Mouse (Mus musculus) ES-E14 (cell line): ENCODE measurements around the gene Srek1ip1. TPM values are rescaled to one million over a fixed set of nuclear protein-coding genes. Genes with fewer than 3 reads are reported as not detected.

ENCODE experiments used
- DNase-seq: peaks from one replicate; pipeline ENCODE4 v3.0.0-alpha.2; 2013; ENCODE audit warnings: low read depth, low spot score
- H3K27ac ChIP-seq: 2 replicates; pipeline ENCODE4 v1.5.1; 2012; ENCODE audit warnings: low read depth, mild to moderate bottlenecking, low read length, moderate library complexity, mixed read lengths; ENCODE audit not compliant: poor library complexity, insufficient read depth, severe bottlenecking
- H3K36me3 ChIP-seq: 2 replicates; pipeline ENCODE4 v1.6.1; 2012; ENCODE audit warnings: mild to moderate bottlenecking, low read length, moderate library complexity, mixed read lengths; ENCODE audit not compliant: control insufficient read depth, poor library complexity, insufficient read depth, severe bottlenecking
- H3K4me1 ChIP-seq, 2 experiments: fragments of 150-350 bp in 1 of 2; sonication (generic) in 1 of 2; 2 replicates each; pipeline ENCODE4 v1.6.1; 2012; ENCODE audit warnings: low read length in 2 of 2, mild to moderate bottlenecking in 1 of 2, mixed read lengths in 1 of 2; ENCODE audit not compliant: control insufficient read depth in 2 of 2, insufficient read depth in 2 of 2, poor library complexity in 1 of 2
- H3K4me3 ChIP-seq, 2 experiments: fragments of 150-350 bp in 1 of 2; sonication (generic) in 1 of 2; 2 replicates each; pipeline ENCODE4 v1.5.1; 2012; ENCODE audit warnings: low read length in 2 of 2, low read depth in 1 of 2, mild to moderate bottlenecking in 1 of 2, mixed read lengths in 1 of 2; ENCODE audit not compliant: insufficient read depth in 1 of 2, poor library complexity in 1 of 2, severe bottlenecking in 1 of 2
- H3K9ac ChIP-seq: 2 replicates; pipeline ENCODE4 v1.6.1; 2012; ENCODE audit warnings: low read depth, mild to moderate bottlenecking, low read length, mixed read lengths; ENCODE audit not compliant: poor library complexity, insufficient read depth, severe bottlenecking
- H3K9me3 ChIP-seq: fragments of 150-350 bp; sonication (generic); 2 replicates; pipeline ENCODE4 v1.6.1; 2012; ENCODE audit warnings: low read depth, mild to moderate bottlenecking, low read length; ENCODE audit not compliant: control insufficient read depth, insufficient read depth
- CHD2 ChIP-seq: IDR thresholded peaks from 2 replicates; pipeline ENCODE4 v1.6.1; 2014; ENCODE audit warnings: mild to moderate bottlenecking, low read depth, low read length, inconsistent platforms
- HCFC1 ChIP-seq: IDR thresholded peaks from 2 replicates; pipeline ENCODE4 v1.6.1; 2012; ENCODE audit warnings: low read length, inconsistent platforms, borderline replicate concordance; ENCODE audit not compliant: insufficient read depth
- MAFK ChIP-seq: IDR thresholded peaks from 2 replicates; pipeline ENCODE4 v1.6.1; 2014; ENCODE audit warnings: mild to moderate bottlenecking, low read depth, low read length, inconsistent platforms; ENCODE audit not compliant: insufficient read depth
- ZC3H11A ChIP-seq: IDR thresholded peaks from 2 replicates; pipeline ENCODE4 v1.6.1; 2012; ENCODE audit warnings: low read depth, mild to moderate bottlenecking, inconsistent platforms, low read length, borderline replicate concordance
- ZNF384 ChIP-seq: IDR thresholded peaks from 2 replicates; pipeline ENCODE4 v1.6.1; 2012; ENCODE audit warnings: low read depth, low read length, inconsistent platforms
- in situ Hi-C, 2 experiments: fragments of 600-800 bp; cut with MboI; formaldehyde crosslinking; loops; one replicate each; pipeline ENCODE4 v1.15.1; 2025; ENCODE audit warnings: low sequenced_read_pairs in 2 of 2, inconsistent platforms in 1 of 2; ENCODE audit not compliant: unreplicated experiment in 2 of 2
- total RNA-seq: library from RNA; depleted of rRNA; stranded (reverse); fragments of 300-350 nt; gene quantifications from 2 replicates; pipeline ENCODE4 v1.2.3, GENCODE M21; 2012; rRNA removed

The Srek1ip1 gene
- total RNA-seq, result 3.5 and 5.9 TPM in 2 replicates

- no peaks in the 10 kb centered on the region for H3K9me3 ChIP-seq
- TF ChIP-seq MAFK (no peak), ZC3H11A (no peak), CHD2 (no peak), ZNF384 (no peak)
- in situ Hi-C loops, result no loop called here
- no peak within 1 kb of the TSS for H3K9ac ChIP-seq
- H3K4me3 ChIP-seq, result no peak within 1 kb of the TSS
- H3K27ac ChIP-seq, result no peak within 1 kb of the TSS
- no peak for DNase-seq
- H3K4me1 ChIP-seq, result no peaks in the 10 kb centered on the region
- H3K36me3 ChIP-seq, result peaks cover 7% of the 10 kb centered on the region
Observed at GRCm38 (mm10) chr13:104792184-104792583, at the start of gene Srek1ip1. Srek1ip1 (plus strand) TSS chr13:104792484.

- in situ Hi-C loops, result no loop called here
- Histone ChIP-seq H3K9ac (no peak overlapping the region), H3K4me3 (no peak overlapping the region), H3K36me3 (no peaks in the 10 kb centered on the region; the same call in 1 of the 2 replicates), H3K27ac (no peak overlapping the region), H3K4me1 (no peaks in the 10 kb centered on the region), H3K9me3 (no peaks in the 10 kb centered on the region)
- TF ChIP-seq CHD2, result no peak
- peak; percentile 94 for TF ChIP-seq MAFK
- TF ChIP-seq ZNF384, result no peak
- TF ChIP-seq HCFC1, result no peak
- DNase-seq, result no peak
Observed at GRCm38 (mm10) chr13:104742866-104743265, 49.4 kb upstream of the Srek1ip1 start.

GRCm38 (mm10) chr13:104747032-104747431 is 45.3 kb upstream of the Srek1ip1 start:
- Histone ChIP-seq H3K4me3 (no peak overlapping the region), H3K27ac (no peak overlapping the region), H3K4me1 (no peaks in the 10 kb centered on the region), H3K36me3 (no peaks in the 10 kb centered on the region; the same call in 1 of the 2 replicates), H3K9ac (no peak overlapping the region), H3K9me3 (no peaks in the 10 kb centered on the region)
- no peak for DNase-seq
- in situ Hi-C loops, result no loop called here
- TF ChIP-seq CHD2 (no peak), ZNF384 (no peak), HCFC1 (no peak), MAFK (no peak), ZC3H11A (no peak)

- no peak for DNase-seq
- no peak for TF ChIP-seq CHD2
- TF ChIP-seq ZC3H11A, result no peak
- no peak for TF ChIP-seq MAFK
- TF ChIP-seq ZNF384, result no peak
- no peak for TF ChIP-seq HCFC1
- no peak overlapping the region for H3K27ac ChIP-seq
- no peaks in the 10 kb centered on the region for H3K4me1 ChIP-seq
- no peaks in the 10 kb centered on the region for H3K9me3 ChIP-seq
- H3K36me3 ChIP-seq, result no peaks in the 10 kb centered on the region; the same call in 1 of the 2 replicates
- in situ Hi-C loops, result no loop called here
- no peak overlapping the region for H3K9ac ChIP-seq
- no peak overlapping the region for H3K4me3 ChIP-seq
Observed at GRCm38 (mm10) chr13:104759381-104759780, 32.9 kb upstream of the Srek1ip1 start.

- Histone ChIP-seq H3K36me3 (no peaks in the 10 kb centered on the region; the same call in 1 of the 2 replicates), H3K27ac (no peak overlapping the region), H3K4me1 (no peaks in the 10 kb centered on the region), H3K4me3 (no peak overlapping the region), H3K9me3 (no peaks in the 10 kb centered on the region), H3K9ac (no peak overlapping the region)
- DNase-seq, result no peak
- no peak for TF ChIP-seq CHD2
- in situ Hi-C loops, result no loop called here
Observed at GRCm38 (mm10) chr13:104762401-104762800, 29.9 kb upstream of the Srek1ip1 start.
